Mouse (Mus musculus): ENCODE measurements around the gene Depdc1b. TPM values are rescaled to one million over a fixed set of nuclear protein-coding genes. Genes with fewer than 3 reads are reported as not detected.
A peak's percentile ranks its signal among the peaks of the same experiment; 100 is the strongest.

Depdc1b gene
- 1 to 10 TPM; 1.6 to 3.0 TPM for total RNA-seq (2021)
- long read RNA-seq, experiment 1, partial matches to known transcripts, result 0 of 4 reads
- long read RNA-seq, experiment 1, other reads (novel, unspliced or antisense), result 0 of 4 reads
- long read RNA-seq, experiment 2, partial matches to known transcripts, result 0 of 2 reads
- long read RNA-seq, experiment 2, other reads (novel, unspliced or antisense), result 0 of 2 reads

DNA sequence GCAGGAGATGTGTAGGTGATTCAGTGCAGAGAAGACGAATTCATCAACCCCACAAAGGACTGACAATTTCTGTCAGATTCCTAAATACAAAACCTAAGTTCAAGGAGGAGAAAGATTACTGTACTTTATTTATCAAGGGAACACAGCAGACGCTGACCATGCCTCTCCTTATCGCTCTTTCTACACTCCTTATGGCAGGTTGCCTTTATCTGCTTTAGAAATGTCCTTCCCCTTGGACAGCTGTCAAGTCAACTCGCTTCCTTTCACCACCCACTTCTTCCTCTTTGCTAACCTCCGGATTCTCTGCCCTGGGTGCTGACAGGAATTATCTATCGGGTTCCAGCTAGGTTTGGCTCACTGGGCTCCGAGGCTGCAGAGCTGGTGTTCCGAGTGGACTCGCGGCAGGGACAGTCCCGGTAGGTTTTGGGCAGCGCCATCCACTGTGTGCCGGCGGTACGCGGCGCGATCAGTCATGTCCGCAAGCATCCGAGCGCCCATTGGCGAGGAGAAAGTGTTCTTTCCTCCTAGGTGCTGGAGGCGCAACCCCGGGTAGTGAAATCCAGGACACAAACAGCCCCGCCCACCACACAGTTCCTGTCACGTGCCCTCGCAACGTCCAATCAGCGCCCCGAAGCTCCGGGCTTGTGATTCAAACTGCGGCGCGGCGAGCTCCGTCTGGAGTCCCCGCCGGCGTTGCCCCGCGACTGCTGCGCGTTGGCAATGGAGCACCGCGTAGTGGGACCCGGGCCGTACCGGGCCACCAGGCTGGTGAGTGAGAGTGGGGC lies at the start of gene Depdc1b:
Depdc1b (plus strand) TSS at position 631 of the 785 bp plus-strand sequence.
- peak; percentile 93 for DNase-seq

DNA sequence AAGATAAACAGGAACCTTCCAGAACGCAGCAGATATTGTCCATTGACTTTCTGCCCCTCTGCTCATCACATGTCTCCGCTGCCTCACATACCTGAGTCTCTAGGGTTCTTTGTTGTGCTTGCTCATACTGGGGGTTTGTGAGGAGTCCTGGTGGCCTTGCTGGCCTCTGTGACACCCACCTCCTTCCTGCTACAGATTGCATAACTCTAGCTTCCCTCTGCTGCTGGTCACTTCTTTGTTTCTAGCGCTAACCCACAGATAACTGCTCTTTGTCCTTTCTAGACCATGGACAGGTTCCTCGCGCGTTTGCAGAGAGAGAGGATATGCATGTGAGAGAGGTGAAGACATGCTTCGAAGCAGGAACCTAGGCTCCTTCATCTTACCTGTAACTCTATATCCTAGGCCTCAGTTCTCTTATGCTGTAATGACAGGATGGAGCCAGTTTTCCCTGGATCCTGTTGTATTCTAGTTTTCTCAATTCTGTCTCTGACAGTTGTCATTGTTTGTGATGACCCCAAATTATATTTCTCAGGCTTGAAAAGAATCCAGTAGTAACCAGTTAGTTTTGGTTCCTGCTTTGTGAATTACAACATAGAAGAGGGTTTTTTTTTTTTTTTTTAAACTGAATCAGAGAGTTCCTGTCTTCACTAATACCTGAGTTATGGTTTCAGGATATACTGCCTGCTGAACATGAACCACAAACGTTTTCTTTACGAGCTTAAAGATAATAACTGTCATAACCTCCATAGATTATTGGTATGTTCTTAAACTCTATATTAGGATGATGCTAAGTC lies 48.1 kb upstream of the Depdc1b start:
- DNase-seq, result no peak

DNA sequence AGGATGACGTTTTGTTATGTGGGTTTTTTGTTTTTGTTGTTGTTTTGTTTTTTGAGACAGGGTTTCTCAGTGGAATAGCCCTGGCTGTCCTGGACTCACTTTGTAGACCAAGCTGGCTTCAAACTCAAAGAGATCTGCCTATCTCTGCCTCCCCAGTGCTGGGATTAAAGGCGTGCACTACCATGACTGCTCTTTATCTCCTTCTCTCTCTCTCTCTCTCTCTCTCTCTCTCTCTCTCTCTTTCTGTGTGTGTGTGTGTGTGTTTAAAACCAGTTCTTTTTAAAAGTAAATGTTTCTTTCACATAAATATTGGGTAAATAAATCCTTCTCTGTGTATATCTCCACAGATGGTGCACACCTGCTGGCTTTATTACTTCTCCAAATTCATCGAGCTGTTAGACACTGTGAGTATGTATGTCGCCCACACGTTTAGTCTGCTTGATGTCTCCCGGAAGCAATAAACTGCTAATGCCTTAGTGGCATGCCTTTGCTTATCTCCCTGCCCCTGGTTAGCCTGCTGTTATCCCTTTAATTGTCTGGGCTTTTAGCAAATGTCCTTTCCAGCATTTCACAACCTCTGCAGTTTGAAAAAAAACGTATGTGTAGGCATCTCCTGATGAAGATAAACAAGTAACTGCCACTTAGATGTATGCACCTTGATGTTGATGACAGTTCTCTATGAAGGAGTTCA lies 44.5 kb upstream of the Depdc1b start:
- DNase-seq, result no peak

DNA sequence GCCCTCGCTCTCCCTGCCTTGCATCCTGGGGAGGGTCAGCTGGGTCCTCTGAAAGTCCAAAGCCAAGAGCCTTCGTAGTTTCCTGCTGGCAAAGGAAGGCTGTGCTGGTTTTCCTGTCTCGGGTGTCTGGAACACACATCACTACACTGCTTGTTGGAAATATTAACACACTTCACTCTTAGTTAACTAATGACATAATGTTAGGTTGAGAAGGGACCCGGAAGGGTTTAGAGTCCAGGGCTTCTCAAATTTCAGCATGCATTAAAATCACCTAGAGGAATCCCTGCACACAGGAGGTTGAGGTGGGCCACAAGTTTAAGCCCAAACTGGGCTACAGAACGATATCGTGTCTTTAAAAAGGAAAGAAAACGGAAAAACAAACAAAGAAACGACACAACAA lies 43.8 kb upstream of the Depdc1b start:
- DNase-seq, result no peak

DNA sequence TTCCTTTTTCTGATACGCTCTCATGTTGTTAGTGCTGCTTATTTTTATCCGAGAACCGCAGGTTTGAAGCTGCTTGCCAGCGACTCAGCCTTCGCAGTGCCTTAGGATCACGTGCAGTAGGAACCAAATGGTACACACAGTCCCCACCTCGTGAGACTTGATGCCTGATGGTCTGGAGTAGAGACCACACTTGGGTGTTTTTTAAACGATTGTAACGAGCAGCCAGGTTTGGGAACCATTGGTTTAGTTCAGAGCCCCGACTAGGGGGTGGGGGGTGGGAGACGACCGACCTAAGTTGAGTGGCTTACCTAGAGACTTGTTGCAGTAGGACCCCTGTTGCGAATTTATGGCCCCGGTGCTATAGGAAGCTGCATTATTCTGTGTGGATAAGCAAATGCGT lies 43.1 kb upstream of the Depdc1b start:
- DNase-seq, result no peak

DNA sequence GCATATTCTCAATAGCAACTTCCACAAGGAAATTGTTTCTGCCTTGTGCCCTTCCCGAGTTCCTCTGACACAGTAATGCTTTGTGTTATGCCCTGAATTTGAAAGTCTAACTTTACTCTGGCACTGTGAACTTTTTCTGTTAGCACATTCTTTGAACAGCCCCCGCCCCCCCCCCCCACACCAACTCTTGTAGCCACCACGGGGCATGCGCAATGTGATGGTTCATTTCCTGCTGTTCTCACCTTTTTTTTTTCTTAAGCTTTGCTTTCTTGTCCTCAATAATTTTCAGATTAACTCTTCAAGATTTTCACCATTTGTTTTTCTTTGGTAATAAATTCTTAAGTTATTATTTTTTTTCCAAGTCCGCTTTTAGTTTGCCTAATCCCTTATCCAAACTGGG lies 42.7 kb upstream of the Depdc1b start:
- no peak for DNase-seq

DNA sequence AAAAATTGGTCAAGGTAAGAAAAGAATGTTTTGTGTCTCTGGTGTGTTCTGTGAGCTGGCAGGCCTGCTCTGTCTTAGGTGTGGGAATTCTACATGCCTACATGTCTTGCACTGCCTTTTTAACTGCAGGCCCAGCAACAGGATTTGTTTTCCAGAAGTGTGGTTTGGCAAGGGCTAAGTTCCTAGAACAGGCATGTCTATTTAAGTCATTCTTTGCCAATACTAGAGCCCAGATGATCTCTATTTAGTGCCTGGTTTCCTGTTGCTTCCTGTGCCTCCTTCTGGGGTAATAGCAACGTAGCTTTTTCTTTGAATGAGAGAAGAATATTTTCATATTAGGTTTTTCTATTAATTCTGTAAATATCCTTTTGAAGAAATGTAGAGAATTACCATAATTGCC lies 39.6 kb upstream of the Depdc1b start:
- DNase-seq, result no peak

DNA sequence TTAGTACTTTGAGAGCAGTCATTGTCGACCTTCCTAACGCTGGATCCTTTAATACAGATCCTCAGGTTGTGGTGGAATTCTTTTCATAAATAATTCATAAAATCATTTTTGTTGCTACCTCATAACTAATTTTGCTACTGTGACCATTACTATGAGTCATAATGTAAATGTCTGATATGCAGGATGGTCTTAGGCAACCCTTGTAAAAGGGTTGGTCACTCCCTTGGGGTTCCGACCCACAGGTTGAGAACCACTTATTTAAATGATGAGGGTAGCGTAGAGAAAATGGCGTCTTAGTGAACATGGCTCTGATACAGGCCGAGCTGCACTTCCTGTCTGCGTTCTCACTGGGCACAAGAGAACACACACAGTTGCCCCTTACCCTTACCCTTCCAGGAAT lies 38.8 kb upstream of the Depdc1b start:
- DNase-seq, result no peak

DNA sequence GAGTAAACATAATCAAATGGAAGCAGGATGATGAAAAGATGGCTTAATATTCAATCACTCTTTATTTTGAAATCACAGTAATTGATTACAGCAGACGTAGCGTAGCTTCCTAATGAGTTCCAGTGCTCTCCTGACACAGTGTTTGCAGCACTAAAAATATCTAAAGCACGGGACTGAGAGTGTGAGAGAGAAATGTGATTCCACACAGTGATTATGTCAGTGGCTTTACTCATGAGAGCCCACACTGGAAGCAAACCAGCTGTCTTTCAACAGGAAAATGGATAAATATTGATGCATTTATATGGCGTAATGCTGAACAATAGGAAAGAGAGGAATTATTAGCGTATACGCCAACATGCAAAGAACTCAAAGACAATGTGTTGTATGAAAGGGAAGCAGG lies 37.5 kb upstream of the Depdc1b start:
- no peak for DNase-seq

DNA sequence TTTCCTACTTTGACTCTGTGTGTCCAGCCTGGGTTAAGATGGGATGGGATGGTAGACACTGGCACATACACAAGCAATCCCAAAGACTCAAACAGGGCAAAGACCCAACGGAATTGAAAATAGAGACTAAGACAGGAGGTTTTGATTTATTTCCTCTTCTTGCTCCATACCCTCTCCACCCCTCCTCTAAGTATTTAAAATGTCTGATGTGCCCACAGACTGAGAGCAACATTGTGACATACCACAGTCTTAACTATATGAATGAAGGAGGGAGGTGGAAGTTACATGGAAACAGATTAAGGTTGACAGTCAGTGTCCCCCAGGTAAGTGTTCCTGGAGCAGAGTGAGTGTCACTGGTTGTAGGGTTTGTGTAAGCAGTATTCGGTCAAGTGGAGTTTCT lies 31.8 kb upstream of the Depdc1b start:
- DNase-seq, result no peak

DNA sequence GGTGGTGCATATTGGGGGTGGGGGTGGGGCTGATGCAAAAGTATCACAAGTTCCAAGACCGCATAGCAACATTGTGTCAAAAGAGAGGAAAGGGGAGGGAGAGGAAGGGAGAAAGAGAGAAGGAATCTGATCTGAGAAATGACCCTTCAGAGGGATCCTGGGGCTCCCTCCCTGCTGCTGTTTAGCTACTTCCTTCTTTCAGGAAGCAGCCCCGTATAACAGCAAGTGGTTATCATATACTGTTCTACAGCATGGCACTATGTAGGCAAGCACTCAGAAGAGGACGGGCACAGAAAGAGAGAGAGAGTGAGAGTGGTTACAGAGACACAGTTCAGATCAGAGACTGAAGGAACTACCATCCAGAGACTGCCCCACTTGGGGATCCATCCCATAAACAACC lies 28.2 kb upstream of the Depdc1b start:
- DNase-seq, result no peak

DNA sequence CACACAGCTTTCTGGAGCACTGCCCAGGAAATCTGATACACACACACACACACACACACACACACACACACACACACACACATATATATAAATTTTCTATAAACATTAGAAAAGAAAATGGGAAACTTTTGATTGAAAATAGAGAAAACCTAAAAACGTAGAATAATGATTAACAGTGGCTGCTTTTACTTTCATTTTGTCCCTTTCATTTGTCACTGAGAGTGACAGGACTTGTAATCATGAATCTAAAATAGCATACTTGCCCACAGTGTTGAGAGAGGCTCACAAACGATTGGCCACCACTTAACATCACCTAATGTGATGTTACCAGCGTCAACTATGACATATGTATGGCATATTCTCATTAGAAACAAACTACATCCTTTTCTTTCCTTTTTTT lies 26.7 kb upstream of the Depdc1b start:
- DNase-seq, result no peak

DNA sequence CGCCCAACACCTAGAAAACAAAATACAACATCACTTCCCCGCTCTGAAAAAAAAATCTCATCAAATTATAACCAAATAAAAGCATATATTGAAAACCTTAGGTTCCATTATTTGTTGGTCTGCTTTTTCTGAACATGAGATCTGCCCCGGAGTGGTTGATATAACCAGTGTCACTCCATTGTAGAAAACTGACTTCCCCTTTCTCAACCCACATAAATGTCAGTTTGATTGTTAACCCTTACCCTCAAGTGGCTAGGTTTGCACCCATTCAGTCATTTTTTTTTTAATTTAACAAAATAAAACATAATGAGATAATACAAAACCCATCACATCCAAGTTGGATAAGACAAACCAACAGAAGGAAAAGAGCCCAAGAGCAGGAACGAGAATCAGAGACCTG lies 25.8 kb upstream of the Depdc1b start:
- DNase-seq, result no peak

DNA sequence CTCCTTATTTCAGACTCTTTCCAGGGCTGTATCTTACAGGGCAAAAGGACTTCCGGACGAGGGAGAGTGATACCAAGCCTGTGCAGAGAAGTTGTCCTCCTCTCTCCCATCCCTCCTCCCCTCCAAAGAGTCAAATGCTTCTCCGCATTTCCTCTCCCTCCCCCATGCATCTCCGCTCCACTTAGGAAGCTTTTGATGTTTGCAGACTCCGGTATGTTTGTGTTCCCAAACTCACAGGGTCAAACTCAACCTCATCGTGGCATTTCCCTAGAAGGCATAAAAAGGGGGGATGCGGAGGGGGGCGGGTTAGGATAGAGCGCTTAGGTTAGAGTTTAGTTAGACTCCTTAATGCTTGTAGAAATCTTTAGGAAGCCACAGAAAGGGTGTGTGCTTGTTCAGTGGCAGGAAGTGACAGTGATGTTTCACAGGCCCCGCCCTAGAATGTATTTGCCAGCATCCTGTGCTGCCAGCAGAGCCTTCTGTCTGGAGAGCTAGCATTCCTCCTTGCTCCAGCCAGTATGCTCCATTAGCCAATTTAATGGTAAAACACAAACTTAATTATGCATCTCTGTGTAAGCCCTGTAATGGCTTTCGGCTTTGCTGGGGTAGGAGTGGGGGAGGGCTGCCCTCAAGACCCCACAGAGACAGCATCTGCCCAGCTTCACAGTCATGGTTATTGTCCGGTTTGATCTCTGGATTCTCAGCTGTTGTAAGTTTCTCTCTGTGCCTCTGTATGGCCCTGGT lies 18.6 kb upstream of the Depdc1b start:
- peak; percentile 32 for DNase-seq

DNA sequence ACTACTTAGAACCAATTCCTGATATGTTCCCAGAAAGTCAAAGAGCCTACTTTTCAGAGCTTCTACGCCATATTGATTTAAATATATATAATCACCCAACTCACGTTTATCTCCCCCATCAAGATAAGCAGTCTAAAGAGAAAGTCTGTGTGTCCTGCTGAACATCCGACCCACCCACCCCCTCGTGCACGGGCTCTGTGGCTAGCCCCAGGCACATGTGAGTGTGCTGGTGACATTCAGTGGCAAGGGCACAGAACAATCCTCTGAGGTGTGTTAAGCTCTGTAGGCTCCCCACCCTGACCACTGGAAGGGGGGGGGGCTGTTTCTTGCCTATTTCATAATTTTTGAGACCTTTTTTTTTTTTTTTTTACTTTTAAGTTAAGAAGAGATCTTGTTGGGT lies 17.9 kb upstream of the Depdc1b start:
- DNase-seq, result no peak

DNA sequence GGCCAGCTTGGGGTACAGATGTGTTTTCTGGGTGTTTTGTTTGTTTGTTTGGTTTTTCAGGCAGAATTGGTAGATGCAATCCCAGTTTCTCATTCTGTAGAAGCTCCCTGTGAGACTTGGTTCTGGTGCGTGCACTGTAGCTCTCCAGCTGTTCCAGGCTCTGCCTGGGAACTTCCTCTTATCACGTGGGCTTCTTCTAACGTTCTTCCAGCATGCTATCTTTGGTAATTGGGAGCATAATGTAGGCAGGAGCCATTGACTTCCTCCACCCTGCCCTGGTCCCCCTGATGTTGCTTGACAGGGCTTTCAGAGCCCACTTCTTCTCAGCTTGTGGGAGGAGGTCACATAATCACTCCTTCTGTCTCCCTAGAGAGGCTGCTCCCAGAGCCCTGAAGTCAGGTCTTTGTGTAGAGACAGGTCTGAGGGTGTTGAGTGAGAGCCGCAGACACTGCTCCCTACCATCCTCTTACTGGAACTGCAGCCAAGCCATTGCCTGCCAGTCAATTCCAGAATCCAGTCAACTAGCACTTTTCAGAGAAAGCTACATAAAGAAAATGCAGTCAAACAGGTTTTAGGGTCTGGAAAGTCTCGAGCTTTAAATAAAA lies 15.7 kb upstream of the Depdc1b start:
- no peak for DNase-seq

DNA sequence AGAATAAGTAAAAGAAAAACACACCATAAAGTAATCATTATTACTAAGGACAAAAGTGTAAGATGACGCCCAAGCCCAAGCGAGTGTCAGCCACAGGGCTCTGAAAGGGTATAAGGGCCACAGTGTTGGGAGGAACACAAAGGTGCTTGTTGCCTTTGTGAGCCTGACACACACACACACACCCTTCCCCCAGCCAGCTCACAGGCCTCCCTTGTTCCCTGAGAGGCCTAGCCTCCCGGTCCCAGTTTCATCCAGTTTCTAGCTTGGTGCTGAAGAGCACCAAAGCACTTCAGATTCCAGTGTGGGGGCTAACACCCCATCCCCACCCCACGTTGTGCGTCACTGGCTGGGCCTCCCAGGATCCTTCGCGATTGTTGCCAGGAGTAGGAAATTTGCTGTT lies 14.7 kb upstream of the Depdc1b start:
- DNase-seq, result no peak

DNA sequence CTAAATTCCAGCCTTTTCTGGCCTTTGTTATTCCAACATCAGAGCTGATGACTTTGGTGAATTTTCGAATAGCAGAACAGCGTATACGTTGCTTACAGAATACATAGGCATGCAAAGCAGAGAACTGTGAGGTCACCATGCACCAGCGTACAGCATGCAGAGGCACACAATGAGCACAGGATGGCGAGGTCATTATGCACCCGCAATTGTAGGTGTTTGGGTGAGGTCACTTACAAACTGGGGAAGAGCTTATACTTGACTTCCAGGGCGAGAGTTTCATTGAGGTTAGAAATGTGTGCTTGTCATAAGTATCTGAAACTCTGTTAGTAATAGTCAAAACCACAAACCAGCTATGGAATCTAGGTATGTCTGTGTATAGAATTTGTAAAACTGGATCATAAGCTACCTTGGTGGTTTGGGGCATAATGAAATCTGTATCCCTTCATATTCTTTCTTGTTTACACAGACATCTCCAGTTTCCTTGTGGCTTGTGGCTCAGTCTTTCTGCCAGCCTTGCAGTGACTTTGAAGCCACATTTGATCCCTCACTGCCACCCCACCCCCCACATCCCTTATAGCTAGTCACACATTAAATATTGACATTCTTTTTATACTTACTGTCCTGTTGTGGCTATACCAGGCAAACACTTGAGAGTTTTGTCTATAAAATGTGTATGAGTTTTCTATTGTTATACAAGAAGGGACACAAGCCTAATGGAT lies 13.0 kb upstream of the Depdc1b start:
- no peak for DNase-seq

DNA sequence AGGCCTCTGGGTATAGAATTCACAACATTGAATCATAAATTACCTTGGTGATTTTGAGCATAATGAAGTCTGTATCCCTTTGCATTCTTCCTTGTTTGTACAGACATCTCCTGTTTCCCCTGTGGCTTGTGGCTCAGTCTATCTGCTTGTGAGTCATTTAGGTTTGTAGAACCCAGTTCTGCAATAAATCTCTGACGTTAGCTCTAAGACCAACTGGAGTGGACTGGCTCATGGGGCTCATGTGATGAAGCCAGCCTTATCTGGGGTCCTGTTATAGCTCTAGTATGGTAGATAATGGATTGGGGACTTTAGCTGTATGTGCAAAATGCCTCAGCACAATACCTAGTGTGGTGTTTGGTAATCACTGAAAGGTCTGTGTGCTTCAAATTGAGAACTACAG lies 12.3 kb upstream of the Depdc1b start:
- DNase-seq, result no peak

DNA sequence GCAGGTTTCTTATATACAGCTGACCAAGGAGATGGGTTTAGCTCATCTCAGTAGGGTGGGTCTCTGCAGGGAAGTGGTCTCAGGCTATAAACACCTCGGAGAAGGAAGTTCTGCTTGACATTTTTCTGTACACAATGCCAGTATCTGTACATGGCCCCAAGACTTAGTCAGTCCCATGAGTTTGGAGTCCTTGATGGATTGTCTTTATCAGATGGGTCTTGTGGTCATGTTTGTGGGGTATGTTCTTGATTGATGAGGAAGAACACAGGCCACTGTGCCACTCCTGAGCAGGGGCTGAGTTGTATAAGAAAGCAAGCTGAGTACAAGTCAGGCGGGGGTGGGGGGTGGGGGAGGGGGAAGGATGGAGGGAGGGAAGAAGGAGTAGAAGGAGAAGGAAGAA lies 11.5 kb upstream of the Depdc1b start:
- DNase-seq, result no peak

DNA sequence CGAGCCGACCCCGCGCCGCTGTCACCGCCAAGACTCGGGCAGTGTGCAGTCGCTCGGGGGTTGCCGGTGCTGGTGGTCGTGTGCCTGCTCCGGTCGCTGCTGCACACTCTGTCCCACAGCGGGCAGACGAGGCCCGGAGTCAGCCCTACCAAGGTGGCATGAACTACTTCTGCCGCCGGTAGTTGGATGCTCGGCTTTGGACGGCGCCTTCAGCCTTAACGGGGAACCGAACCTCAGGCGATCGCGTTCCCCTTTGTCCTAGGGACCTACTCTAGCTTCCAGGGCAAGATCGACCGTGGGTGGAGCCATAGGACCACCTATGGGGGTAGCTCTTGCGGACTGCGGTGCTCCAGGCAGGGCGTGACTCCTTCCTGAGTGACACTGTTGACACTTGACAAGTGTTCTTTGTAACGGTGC lies 363 bp downstream of the Depdc1b start:
- peak; percentile 8 for DNase-seq
